Mouse (Mus musculus): ENCODE measurements around the gene Defb36. TPM values are rescaled to one million over a fixed set of nuclear protein-coding genes. Genes with fewer than 3 reads are reported as not detected.

Gene Defb36
- polyA plus RNA-seq, 1 experiment: not detected

DNA sequence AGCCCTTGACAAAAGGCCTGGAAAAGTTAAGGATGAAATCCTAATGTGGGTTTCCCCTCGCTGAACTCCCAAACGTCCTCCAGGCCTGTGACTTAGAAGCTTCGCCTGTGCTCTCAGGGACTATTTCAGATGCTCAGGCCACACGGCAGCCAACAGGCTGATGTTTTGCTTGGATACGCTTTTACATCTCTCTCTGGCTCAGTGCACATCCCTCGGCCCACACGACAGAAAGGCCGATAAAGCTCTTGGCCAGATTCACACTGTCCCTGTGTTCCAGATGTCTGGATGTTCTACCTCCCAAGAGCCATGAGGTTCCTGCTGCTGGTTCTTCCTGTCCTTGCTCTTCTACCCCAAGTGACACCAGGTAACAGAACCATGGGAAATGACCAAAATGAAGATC, 30.6 kb upstream of the Defb36 start:
- no peak overlapping the region for H3K27ac ChIP-seq (ENCODE audit: insufficient read depth, low read length)
- TF ChIP-seq CTCF (IDR thresholded peaks at IDR 0.05; ENCODE audit: low read depth, low read length): no peak
- TF ChIP-seq EP300 (IDR thresholded peaks at IDR 0.05; ENCODE audit: insufficient read depth, low read depth, low read length): no peak
- no peak for TF ChIP-seq POLR2A (IDR thresholded peaks at IDR 0.05; ENCODE audit: insufficient read depth, low read length)
- no peaks in the 10 kb centered on the region for H3K27me3 ChIP-seq (ENCODE audit: control insufficient read depth, insufficient read depth, low read length, poor library complexity, severe bottlenecking)
- H3K9ac ChIP-seq (ENCODE audit: low read depth, poor library complexity, severe bottlenecking): no peak overlapping the region
- no peaks in the 10 kb centered on the region for H3K4me1 ChIP-seq (ENCODE audit: control insufficient read depth, insufficient read depth, low read length)
- H3K4me3 ChIP-seq (ENCODE audit: low read depth, low read length): no peak overlapping the region
- no peaks in the 10 kb centered on the region for H3K9me3 ChIP-seq (replicated peaks; ENCODE audit: control insufficient read depth, insufficient read depth, low read length, poor library complexity, severe bottlenecking)
- H3K36me3 ChIP-seq (ENCODE audit: control insufficient read depth, insufficient read depth, low read length, poor library complexity, severe bottlenecking): no peaks in the 10 kb centered on the region

DNA sequence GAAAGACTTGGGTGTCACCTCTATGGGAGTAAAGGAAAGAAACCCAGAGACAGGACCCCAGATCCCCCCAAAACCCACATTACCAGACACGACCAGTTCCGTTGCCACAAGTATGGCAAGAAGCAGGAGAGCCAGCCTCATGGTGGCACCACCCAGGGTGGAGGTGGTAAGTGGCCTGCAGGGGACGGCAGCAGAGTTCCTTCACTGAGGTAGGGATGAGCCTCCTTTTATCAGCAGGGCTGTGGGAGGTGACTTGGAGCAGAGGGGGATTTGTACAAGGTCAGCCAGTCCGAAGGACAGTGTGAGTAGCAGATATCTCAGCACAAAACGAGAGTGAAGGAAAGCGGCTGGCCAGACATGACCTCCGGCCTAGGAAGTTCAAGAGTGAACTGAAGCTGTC, 24.0 kb upstream of the Defb36 start, which contains the start of gene Defb19:
Gene Defb19 (minus strand): TSS at position 206 of the 400 bp plus-strand sequence.
- Histone ChIP-seq H3K27me3 (ENCODE audit: control insufficient read depth, insufficient read depth, low read length, poor library complexity, severe bottlenecking) (no peaks in the 10 kb centered on the region), H3K4me3 (ENCODE audit: low read depth, low read length) (no peak within 1 kb of the TSS), H3K36me3 (ENCODE audit: control insufficient read depth, insufficient read depth, low read length, poor library complexity, severe bottlenecking) (no peaks in the 10 kb centered on the region), H3K9ac (ENCODE audit: low read depth, poor library complexity, severe bottlenecking) (no peak within 1 kb of the TSS), H3K4me1 (ENCODE audit: control insufficient read depth, insufficient read depth, low read length) (no peaks in the 10 kb centered on the region), H3K9me3 (replicated peaks; ENCODE audit: control insufficient read depth, insufficient read depth, low read length, poor library complexity, severe bottlenecking) (no peaks in the 10 kb centered on the region), H3K27ac (ENCODE audit: insufficient read depth, low read length) (no peak within 1 kb of the TSS)
- no peak for TF ChIP-seq EP300 (IDR thresholded peaks at IDR 0.05; ENCODE audit: insufficient read depth, low read depth, low read length)
- no peak for TF ChIP-seq CTCF (IDR thresholded peaks at IDR 0.05; ENCODE audit: low read depth, low read length)
- TF ChIP-seq POLR2A (IDR thresholded peaks at IDR 0.05; ENCODE audit: insufficient read depth, low read length): no peak

DNA sequence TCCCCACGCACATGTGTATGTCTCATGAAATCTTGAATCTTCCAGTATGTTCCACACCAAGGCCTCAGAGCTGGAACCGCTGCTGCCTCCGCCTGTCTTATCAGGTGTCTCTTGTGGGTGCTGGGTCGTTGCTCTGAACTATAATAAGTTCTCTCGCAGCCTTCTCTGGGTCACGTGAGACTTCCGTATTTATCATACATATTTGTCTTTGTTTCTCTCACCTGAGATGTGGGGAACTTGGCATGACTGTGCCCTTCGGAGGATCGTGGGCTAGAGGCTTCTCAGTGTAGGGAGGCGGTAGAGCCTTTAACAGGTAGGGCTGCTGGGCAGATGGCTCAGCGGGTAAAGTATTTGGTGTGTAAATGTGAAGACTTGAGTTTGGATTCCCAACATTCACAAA, 23.5 kb upstream of the Defb36 start:
- Histone ChIP-seq H3K9me3 (replicated peaks; ENCODE audit: control insufficient read depth, insufficient read depth, low read length, poor library complexity, severe bottlenecking) (no peaks in the 10 kb centered on the region), H3K4me3 (ENCODE audit: low read depth, low read length) (no peak overlapping the region), H3K27ac (ENCODE audit: insufficient read depth, low read length) (no peak overlapping the region), H3K36me3 (ENCODE audit: control insufficient read depth, insufficient read depth, low read length, poor library complexity, severe bottlenecking) (no peaks in the 10 kb centered on the region), H3K9ac (ENCODE audit: low read depth, poor library complexity, severe bottlenecking) (no peak overlapping the region), H3K27me3 (ENCODE audit: control insufficient read depth, insufficient read depth, low read length, poor library complexity, severe bottlenecking) (no peaks in the 10 kb centered on the region), H3K4me1 (ENCODE audit: control insufficient read depth, insufficient read depth, low read length) (no peaks in the 10 kb centered on the region)
- no peak for TF ChIP-seq POLR2A (IDR thresholded peaks at IDR 0.05; ENCODE audit: insufficient read depth, low read length)
- no peak for TF ChIP-seq CTCF (IDR thresholded peaks at IDR 0.05; ENCODE audit: low read depth, low read length)
- no peak for TF ChIP-seq EP300 (IDR thresholded peaks at IDR 0.05; ENCODE audit: insufficient read depth, low read depth, low read length)

DNA sequence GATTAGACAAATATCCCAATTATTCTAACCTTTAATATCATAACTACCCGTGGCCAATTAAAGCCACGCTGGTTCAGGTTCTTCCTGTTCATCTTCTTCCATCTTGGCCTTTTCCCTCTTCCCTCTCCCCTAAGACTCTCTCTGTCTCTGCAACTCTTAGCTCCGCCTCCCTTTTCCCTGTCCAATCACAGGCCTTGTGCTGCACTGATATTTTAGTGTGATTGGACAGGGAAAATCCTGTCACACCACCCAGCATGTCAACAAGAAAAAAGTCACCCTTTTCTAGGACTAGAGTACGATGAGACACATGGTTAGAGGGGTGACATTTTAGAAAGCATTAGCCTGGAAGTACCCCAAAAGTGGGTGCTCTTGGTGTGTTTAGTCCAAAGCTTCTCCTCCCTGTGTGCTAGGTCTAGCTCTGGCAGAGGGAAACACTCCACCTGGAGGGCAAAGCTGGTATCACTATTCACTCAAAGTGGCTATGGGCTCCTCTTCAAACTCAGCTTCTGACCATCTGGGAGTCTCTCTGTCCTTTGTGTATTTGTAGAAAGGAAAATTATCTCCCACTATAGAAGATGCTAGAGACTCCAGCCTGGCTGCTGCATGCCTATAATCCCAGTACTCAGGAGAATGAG, 17.1 kb upstream of the Defb36 start:
- H3K27me3 ChIP-seq (ENCODE audit: control insufficient read depth, insufficient read depth, low read length, poor library complexity, severe bottlenecking): no peaks in the 10 kb centered on the region
- H3K9ac ChIP-seq (ENCODE audit: low read depth, poor library complexity, severe bottlenecking): no peak overlapping the region
- no peaks in the 10 kb centered on the region for H3K36me3 ChIP-seq (ENCODE audit: control insufficient read depth, insufficient read depth, low read length, poor library complexity, severe bottlenecking)
- H3K27ac ChIP-seq (ENCODE audit: insufficient read depth, low read length): no peak overlapping the region
- H3K4me1 ChIP-seq (ENCODE audit: control insufficient read depth, insufficient read depth, low read length): no peaks in the 10 kb centered on the region
- H3K4me3 ChIP-seq (ENCODE audit: low read depth, low read length): no peak overlapping the region
- TF ChIP-seq EP300 (IDR thresholded peaks at IDR 0.05; ENCODE audit: insufficient read depth, low read depth, low read length) (no peak), POLR2A (IDR thresholded peaks at IDR 0.05; ENCODE audit: insufficient read depth, low read length) (no peak), CTCF (IDR thresholded peaks at IDR 0.05; ENCODE audit: low read depth, low read length) (peak; percentile 36)
- no peaks in the 10 kb centered on the region for H3K9me3 ChIP-seq (replicated peaks; ENCODE audit: control insufficient read depth, insufficient read depth, low read length, poor library complexity, severe bottlenecking)

DNA sequence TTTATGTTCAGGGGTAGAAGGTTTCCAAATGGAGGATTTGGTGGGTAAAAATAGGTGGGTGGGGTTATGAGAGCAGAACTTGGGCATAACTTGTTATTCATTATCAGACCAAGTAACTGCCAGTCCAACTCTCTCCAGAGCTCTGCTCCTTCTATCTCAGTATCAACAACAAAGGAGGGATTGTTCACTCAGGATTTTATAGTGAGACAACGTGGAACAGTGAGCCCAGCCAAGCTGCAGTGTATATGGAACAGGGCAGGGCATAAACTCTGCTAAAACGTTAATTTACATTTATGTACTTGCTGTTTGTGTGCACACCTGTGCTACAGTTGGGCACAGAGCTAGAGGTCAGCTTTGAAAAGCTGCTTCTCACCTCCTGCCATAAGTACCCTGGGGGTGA, 15.7 kb upstream of the Defb36 start:
- TF ChIP-seq CTCF (IDR thresholded peaks at IDR 0.05; ENCODE audit: low read depth, low read length) (no peak), EP300 (IDR thresholded peaks at IDR 0.05; ENCODE audit: insufficient read depth, low read depth, low read length) (no peak), POLR2A (IDR thresholded peaks at IDR 0.05; ENCODE audit: insufficient read depth, low read length) (no peak)
- H3K9me3 ChIP-seq (replicated peaks; ENCODE audit: control insufficient read depth, insufficient read depth, low read length, poor library complexity, severe bottlenecking): no peaks in the 10 kb centered on the region
- no peaks in the 10 kb centered on the region for H3K27me3 ChIP-seq (ENCODE audit: control insufficient read depth, insufficient read depth, low read length, poor library complexity, severe bottlenecking)
- H3K36me3 ChIP-seq (ENCODE audit: control insufficient read depth, insufficient read depth, low read length, poor library complexity, severe bottlenecking): no peaks in the 10 kb centered on the region
- no peak overlapping the region for H3K27ac ChIP-seq (ENCODE audit: insufficient read depth, low read length)
- H3K4me3 ChIP-seq (ENCODE audit: low read depth, low read length): no peak overlapping the region
- H3K9ac ChIP-seq (ENCODE audit: low read depth, poor library complexity, severe bottlenecking): no peak overlapping the region
- H3K4me1 ChIP-seq (ENCODE audit: control insufficient read depth, insufficient read depth, low read length): no peaks in the 10 kb centered on the region

DNA sequence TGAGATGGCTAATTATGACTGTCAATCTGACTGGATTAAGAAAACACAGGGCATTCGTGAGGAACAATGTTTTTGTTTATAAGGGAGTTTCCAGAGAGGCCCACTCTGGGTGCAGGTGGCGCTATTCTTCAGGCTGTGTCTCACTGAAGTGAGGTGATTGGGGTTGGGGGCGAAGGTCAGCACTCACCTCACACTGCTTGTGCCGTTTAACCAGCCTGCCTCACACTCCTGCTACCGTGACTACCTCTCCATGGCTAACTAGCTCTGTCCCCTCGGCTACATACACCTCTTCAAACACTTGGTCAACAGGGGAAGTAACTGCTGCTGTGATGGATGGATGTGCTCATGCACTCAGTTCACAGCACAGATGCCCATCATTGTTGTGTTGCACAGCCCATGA, 15.1 kb upstream of the Defb36 start:
- no peak overlapping the region for H3K9ac ChIP-seq (ENCODE audit: low read depth, poor library complexity, severe bottlenecking)
- TF ChIP-seq CTCF (IDR thresholded peaks at IDR 0.05; ENCODE audit: low read depth, low read length): no peak
- TF ChIP-seq POLR2A (IDR thresholded peaks at IDR 0.05; ENCODE audit: insufficient read depth, low read length): no peak
- no peak for TF ChIP-seq EP300 (IDR thresholded peaks at IDR 0.05; ENCODE audit: insufficient read depth, low read depth, low read length)
- H3K27ac ChIP-seq (ENCODE audit: insufficient read depth, low read length): no peak overlapping the region
- H3K4me3 ChIP-seq (ENCODE audit: low read depth, low read length): no peak overlapping the region
- H3K4me1 ChIP-seq (ENCODE audit: control insufficient read depth, insufficient read depth, low read length): no peaks in the 10 kb centered on the region
- H3K27me3 ChIP-seq (ENCODE audit: control insufficient read depth, insufficient read depth, low read length, poor library complexity, severe bottlenecking): no peaks in the 10 kb centered on the region
- H3K9me3 ChIP-seq (replicated peaks; ENCODE audit: control insufficient read depth, insufficient read depth, low read length, poor library complexity, severe bottlenecking): no peaks in the 10 kb centered on the region
- no peaks in the 10 kb centered on the region for H3K36me3 ChIP-seq (ENCODE audit: control insufficient read depth, insufficient read depth, low read length, poor library complexity, severe bottlenecking)

Measured in ES-Bruce4 (cell line).